Mouse (Mus musculus) forebrain, embryonic 15.5 days (tissue): ENCODE data around the gene Cfap61. TPM values are rescaled to one million over a fixed set of nuclear protein-coding genes. Genes with fewer than 3 reads are reported as not detected.
A peak's percentile ranks its signal among the peaks of the same experiment; 100 is the strongest.

ENCODE experiments used
- ATAC-seq: fragments of 200-750 bp; cut with Nextera tagmentation; replicated peaks from 2 replicates; pipeline ENCODE4 v1.8.0; 2017; ENCODE audit warnings: mild to moderate bottlenecking, moderate TSS enrichment, moderate library complexity
- H3K27ac ChIP-seq: fragments of 300-500 bp; sonication (generic); replicated peaks from 2 replicates; pipeline ENCODE4 v1.5.1; 2015; ENCODE audit warnings: mild to moderate bottlenecking, inconsistent platforms
- H3K27me3 ChIP-seq: fragments of 300-500 bp; sonication (generic); 2 replicates; pipeline ENCODE4 v1.6.1; 2015; ENCODE audit warnings: inconsistent platforms
- H3K36me3 ChIP-seq: fragments of 300-500 bp; sonication (generic); 2 replicates; pipeline ENCODE4 v1.6.1; 2015; ENCODE audit warnings: mild to moderate bottlenecking, inconsistent platforms
- H3K4me1 ChIP-seq: fragments of 300-500 bp; sonication (generic); 2 replicates; pipeline ENCODE4 v1.6.1; 2015; ENCODE audit warnings: inconsistent platforms
- H3K4me2 ChIP-seq: fragments of 300-500 bp; sonication (generic); replicated peaks from 2 replicates; pipeline ENCODE4 v1.6.1; 2015; ENCODE audit warnings: mild to moderate bottlenecking, inconsistent platforms
- H3K4me3 ChIP-seq: fragments of 300-500 bp; sonication (generic); 2 replicates; pipeline ENCODE4 v1.5.1; 2015; ENCODE audit warnings: mild to moderate bottlenecking, inconsistent platforms
- H3K9ac ChIP-seq: fragments of 300-500 bp; sonication (generic); replicated peaks from 2 replicates; pipeline ENCODE4 v1.6.1; 2015; ENCODE audit warnings: mild to moderate bottlenecking, inconsistent platforms
- H3K9me3 ChIP-seq: fragments of 300-500 bp; sonication (generic); 2 replicates; pipeline ENCODE4 v1.6.1; 2016; ENCODE audit warnings: inconsistent platforms
- WGBS: fragments of 180-500 bp; shearing (Covaris S2); methylation state at CpG from one replicate; pipeline ENCODE4 v1.1.7; 2015; ENCODE audit warnings: mixed read lengths; 5-methylcytosine and 5-hydroxymethylcytosine counted together
- polyA plus RNA-seq: library from polyadenylated mRNA; unstranded; fragments of >200 nt; fragmentation: Nextera tagmentation; extraction: Ambion mirVana; gene quantifications from 2 replicates; pipeline ENCODE4 v1.2.1, GENCODE M21; 2015

The Cfap61 gene
- polyA plus RNA-seq, 1 experiment from 2014 or later = 1.9 TPM

GRCm38 (mm10) chr2:146107980-146108379, 173.4 kb downstream of the Cfap61 start:
- 95% methylated on average over 4 of the region's 4 CpGs for WGBS
- Histone ChIP-seq H3K36me3 (no peaks in the 10 kb centered on the region), H3K9ac (no peak overlapping the region), H3K27me3 (no peaks in the 10 kb centered on the region), H3K27ac (no peak overlapping the region), H3K4me2 (no peak overlapping the region), H3K4me1 (peaks cover 22% of the 10 kb centered on the region), H3K4me3 (no peak overlapping the region), H3K9me3 (no peaks in the 10 kb centered on the region)
- no peak for ATAC-seq

DNA sequence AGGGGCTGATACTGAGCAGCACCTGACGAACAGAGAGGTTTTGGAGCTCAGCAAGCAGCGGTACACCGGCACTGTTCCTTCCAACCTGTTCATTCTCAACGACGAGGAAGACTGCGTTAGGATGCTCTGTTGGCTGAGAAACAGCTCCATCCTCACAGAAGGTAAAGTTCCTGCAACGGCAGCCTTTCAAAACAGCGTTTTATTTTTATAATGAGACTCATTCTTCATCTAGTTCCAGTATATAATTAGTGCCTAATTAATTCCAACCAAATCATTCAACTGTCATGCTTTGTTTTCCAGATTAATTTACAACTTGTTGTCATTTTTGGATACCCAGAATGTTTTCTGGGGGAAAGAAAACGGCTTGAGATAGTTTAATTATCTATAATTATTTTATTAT, 175.3 kb downstream of the Cfap61 start:
- peak; percentile 46; the same call in 1 of the 2 replicates for ATAC-seq
- Histone ChIP-seq H3K9ac (no peak overlapping the region), H3K4me2 (no peak overlapping the region), H3K27ac (no peak overlapping the region), H3K27me3 (no peaks in the 10 kb centered on the region), H3K4me3 (no peak overlapping the region), H3K9me3 (no peaks in the 10 kb centered on the region), H3K36me3 (no peaks in the 10 kb centered on the region), H3K4me1 (peaks cover 19% of the 10 kb centered on the region)
- WGBS = 20% methylated on average over 9 of the region's 9 CpGs

DNA sequence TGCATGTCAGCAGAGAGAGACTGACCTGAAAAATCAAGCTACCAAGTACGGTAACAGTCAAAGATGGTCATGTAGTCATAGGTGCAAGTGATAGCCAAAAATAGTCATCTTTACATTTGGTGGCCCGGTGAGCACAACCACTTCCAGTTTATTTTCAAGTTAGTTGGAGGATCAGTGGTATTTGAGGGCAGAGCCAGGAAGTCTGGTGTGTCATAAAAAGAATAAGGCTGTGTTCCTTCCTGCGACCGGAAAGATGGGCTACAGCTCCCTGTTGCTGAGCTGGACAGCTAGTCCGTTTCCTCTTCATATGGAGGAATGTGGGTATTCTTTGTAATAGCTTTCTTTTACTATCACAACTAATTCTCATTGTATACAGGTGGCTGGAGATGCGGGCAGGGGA, 181.7 kb downstream of the Cfap61 start:
- no peaks in the 10 kb centered on the region for H3K27me3 ChIP-seq
- no peak overlapping the region for H3K9ac ChIP-seq
- H3K9me3 ChIP-seq = no peaks in the 10 kb centered on the region
- ATAC-seq = no peak
- H3K4me3 ChIP-seq = no peak overlapping the region
- peaks cover 12% of the 10 kb centered on the region for H3K4me1 ChIP-seq
- no peaks in the 10 kb centered on the region for H3K36me3 ChIP-seq
- H3K27ac ChIP-seq = no peak overlapping the region
- H3K4me2 ChIP-seq = no peak overlapping the region
- 92% methylated on average over 6 of the region's 6 CpGs for WGBS

DNA sequence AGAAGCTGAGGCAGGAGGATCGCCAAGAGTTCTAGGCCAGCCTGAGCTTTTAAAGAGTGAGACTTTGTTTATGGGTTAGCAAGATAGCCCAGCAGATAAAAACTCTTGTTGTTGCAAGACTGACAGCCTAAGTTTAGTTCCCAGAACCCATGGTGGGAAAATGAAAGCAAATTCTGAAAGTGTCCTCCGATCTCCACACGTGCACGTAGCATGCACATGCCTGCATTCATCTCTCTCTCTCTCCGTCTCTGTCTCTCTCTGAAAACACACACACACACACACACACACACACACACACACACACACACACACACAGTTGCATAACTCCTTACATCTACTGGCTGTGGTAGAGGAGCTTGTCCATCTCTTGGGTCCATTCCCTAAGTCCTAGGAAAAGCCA, 182.1 kb downstream of the Cfap61 start:
- Histone ChIP-seq H3K4me3 (no peak overlapping the region), H3K36me3 (no peaks in the 10 kb centered on the region), H3K9me3 (no peaks in the 10 kb centered on the region), H3K4me2 (no peak overlapping the region), H3K4me1 (peaks cover 12% of the 10 kb centered on the region), H3K27me3 (no peaks in the 10 kb centered on the region), H3K27ac (no peak overlapping the region), H3K9ac (no peak overlapping the region)
- ATAC-seq = no peak
- 95% methylated on average over 5 of the region's 5 CpGs for WGBS

GRCm38 (mm10) chr2:146117191-146117914, 182.8 kb downstream of the Cfap61 start:
- no peaks in the 10 kb centered on the region for H3K9me3 ChIP-seq
- H3K4me2 ChIP-seq = no peak overlapping the region
- 25% methylated on average over 17 of the region's 17 CpGs for WGBS
- no peak overlapping the region for H3K4me3 ChIP-seq
- ATAC-seq = no peak; the same call in 1 of the 2 replicates
- H3K36me3 ChIP-seq = no peaks in the 10 kb centered on the region
- peaks cover 12% of the 10 kb centered on the region for H3K4me1 ChIP-seq
- H3K27ac ChIP-seq = no peak overlapping the region
- H3K27me3 ChIP-seq = no peaks in the 10 kb centered on the region
- no peak overlapping the region for H3K9ac ChIP-seq

- no peak overlapping the region for H3K9ac ChIP-seq
- H3K4me2 ChIP-seq = no peak overlapping the region
- no peak overlapping the region for H3K27ac ChIP-seq
- H3K36me3 ChIP-seq = no peaks in the 10 kb centered on the region
- peak; percentile 69; the same call in 1 of the 2 replicates for ATAC-seq
- H3K4me1 ChIP-seq = peaks cover 12% of the 10 kb centered on the region
- H3K4me3 ChIP-seq = no peak overlapping the region
- 43% methylated on average over 3 of the region's 3 CpGs for WGBS
- H3K27me3 ChIP-seq = no peaks in the 10 kb centered on the region
- no peaks in the 10 kb centered on the region for H3K9me3 ChIP-seq
Measured at GRCm38 (mm10) chr2:146117915-146118403, 183.4 kb downstream of the Cfap61 start.

DNA sequence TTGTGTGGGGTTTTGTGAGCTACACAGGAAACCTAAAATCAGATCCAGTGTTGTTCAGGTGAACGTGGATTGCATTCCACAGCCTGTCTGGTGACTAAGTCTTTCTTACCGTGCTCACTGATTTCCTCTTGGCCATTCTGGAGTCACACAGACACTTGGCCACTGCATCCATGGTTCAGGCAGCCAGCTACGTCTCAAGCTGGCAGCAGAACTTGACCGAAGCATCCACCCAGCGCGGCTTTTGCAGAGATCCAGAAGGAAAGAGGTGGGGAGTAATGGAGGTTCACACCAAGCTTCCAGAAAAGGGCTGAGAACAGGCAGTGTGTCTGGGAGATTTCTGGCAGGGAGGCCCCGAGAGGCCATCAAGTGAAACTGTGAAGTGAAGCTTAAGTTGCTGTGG, 187.0 kb downstream of the Cfap61 start:
- no peak for ATAC-seq
- H3K27ac ChIP-seq = no peak overlapping the region
- WGBS = 86% methylated on average over 7 of the region's 7 CpGs
- no peak overlapping the region for H3K4me3 ChIP-seq
- H3K4me1 ChIP-seq = peaks cover 12% of the 10 kb centered on the region
- H3K4me2 ChIP-seq = no peak overlapping the region
- H3K27me3 ChIP-seq = no peaks in the 10 kb centered on the region
- no peak overlapping the region for H3K9ac ChIP-seq
- no peaks in the 10 kb centered on the region for H3K9me3 ChIP-seq
- H3K36me3 ChIP-seq = no peaks in the 10 kb centered on the region

- Histone ChIP-seq H3K4me2 (no peak overlapping the region), H3K4me3 (no peak overlapping the region), H3K9me3 (no peaks in the 10 kb centered on the region), H3K27me3 (no peaks in the 10 kb centered on the region), H3K36me3 (no peaks in the 10 kb centered on the region), H3K4me1 (peaks cover 7% of the 10 kb centered on the region), H3K9ac (no peak overlapping the region), H3K27ac (no peak overlapping the region)
- WGBS = 94% methylated on average over 2 of the region's 2 CpGs
- ATAC-seq = no peak
Measured at GRCm38 (mm10) chr2:146125129-146125528, 190.5 kb downstream of the Cfap61 start.

- Histone ChIP-seq H3K9ac (no peak overlapping the region), H3K4me1 (peaks cover 7% of the 10 kb centered on the region), H3K27ac (no peak overlapping the region), H3K27me3 (no peaks in the 10 kb centered on the region), H3K4me3 (no peak overlapping the region), H3K4me2 (no peak overlapping the region), H3K36me3 (no peaks in the 10 kb centered on the region), H3K9me3 (no peaks in the 10 kb centered on the region)
- 25% methylated on average over 6 of the region's 6 CpGs for WGBS
- peak; percentile 16; the same call in 1 of the 2 replicates for ATAC-seq
Measured at GRCm38 (mm10) chr2:146128622-146129021, 194.0 kb downstream of the Cfap61 start.

DNA sequence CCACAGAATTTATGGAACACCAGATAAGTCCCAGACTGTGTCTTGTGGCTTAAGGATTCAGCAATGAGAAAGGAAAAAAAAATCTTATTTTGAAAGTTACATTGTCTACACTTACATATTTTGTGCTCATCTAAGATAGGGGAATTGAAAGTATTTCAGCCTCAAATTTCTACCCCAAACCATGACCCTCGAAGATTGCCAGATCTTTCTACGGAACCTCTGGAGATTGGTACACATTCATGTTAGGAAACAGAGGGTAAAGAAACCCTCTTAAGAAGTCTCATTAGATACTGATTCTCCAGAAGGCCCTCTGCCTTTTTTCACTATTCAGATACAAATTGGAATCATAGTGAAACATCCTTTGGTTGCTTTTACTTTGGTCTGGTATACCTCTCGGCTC, 195.9 kb downstream of the Cfap61 start:
- H3K4me3 ChIP-seq = no peak overlapping the region
- no peaks in the 10 kb centered on the region for H3K9me3 ChIP-seq
- no peak for ATAC-seq
- H3K36me3 ChIP-seq = no peaks in the 10 kb centered on the region
- H3K27me3 ChIP-seq = no peaks in the 10 kb centered on the region
- no peak overlapping the region for H3K4me2 ChIP-seq
- 97% methylated on average over 3 of the region's 3 CpGs for WGBS
- H3K9ac ChIP-seq = no peak overlapping the region
- H3K27ac ChIP-seq = no peak overlapping the region
- H3K4me1 ChIP-seq = peaks cover 7% of the 10 kb centered on the region

DNA sequence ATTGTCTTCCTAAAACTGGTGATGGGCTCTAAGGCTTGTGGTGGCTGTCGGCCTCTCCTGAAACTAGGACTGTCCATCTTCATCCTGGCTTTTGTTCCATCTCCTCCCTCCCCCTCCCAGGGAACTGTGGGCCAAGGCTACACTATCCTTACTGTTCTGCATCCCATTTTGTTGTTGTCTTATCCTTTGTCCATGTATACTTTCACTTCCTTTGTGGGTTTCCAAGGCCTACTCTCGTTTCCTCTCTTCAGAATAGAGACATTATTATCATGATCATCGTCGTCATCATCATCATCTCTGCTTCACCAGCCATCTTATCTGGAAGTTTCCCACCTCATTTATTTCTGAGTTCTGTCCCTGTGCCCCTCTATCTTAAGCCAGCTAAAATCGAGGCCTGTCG, 199.7 kb downstream of the Cfap61 start:
- 90% methylated on average over 6 of the region's 6 CpGs for WGBS
- ATAC-seq = no peak
- H3K9me3 ChIP-seq = no peaks in the 10 kb centered on the region
- no peak overlapping the region for H3K27ac ChIP-seq
- H3K4me1 ChIP-seq = no peaks in the 10 kb centered on the region
- H3K4me2 ChIP-seq = no peak overlapping the region
- no peaks in the 10 kb centered on the region for H3K36me3 ChIP-seq
- H3K4me3 ChIP-seq = no peak overlapping the region
- no peak overlapping the region for H3K9ac ChIP-seq
- H3K27me3 ChIP-seq = no peaks in the 10 kb centered on the region

- no peak for ATAC-seq
- Histone ChIP-seq H3K27me3 (no peaks in the 10 kb centered on the region), H3K4me3 (no peak overlapping the region), H3K4me1 (no peaks in the 10 kb centered on the region), H3K27ac (no peak overlapping the region), H3K9me3 (no peaks in the 10 kb centered on the region), H3K4me2 (no peak overlapping the region), H3K9ac (no peak overlapping the region), H3K36me3 (no peaks in the 10 kb centered on the region)
- 86% methylated on average over 3 of the region's 3 CpGs for WGBS
Measured at GRCm38 (mm10) chr2:146140711-146141110, 206.1 kb downstream of the Cfap61 start.

DNA sequence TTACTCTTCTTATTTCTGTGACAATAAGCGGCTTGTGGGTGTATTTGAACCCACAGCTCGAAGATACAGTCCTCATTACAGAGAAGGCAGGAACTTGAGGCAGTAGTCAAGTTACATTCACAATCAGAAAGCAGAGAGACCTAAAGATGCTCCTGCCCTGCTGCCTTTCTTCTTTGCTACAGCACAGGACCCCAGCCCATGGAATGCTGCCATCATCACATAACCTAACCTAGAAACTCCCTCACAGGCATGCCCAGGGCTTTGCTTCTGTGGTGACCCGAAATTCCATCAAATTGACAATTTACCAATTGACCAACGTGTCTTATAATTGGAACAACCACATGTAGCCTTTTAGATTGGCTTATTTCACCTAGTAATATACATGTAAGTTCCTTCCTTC, 212.7 kb downstream of the Cfap61 start:
- Histone ChIP-seq H3K4me2 (no peak overlapping the region), H3K36me3 (no peaks in the 10 kb centered on the region), H3K9me3 (no peaks in the 10 kb centered on the region), H3K27me3 (no peaks in the 10 kb centered on the region), H3K9ac (no peak overlapping the region), H3K4me3 (no peak overlapping the region), H3K4me1 (peaks cover 5% of the 10 kb centered on the region; the same call in 1 of the 2 replicates), H3K27ac (no peak overlapping the region)
- no peak for ATAC-seq
- 94% methylated on average over 4 of the region's 4 CpGs for WGBS
